ENCODE assay signal across 9 mouse cellular contexts in the genomic region with DNA sequence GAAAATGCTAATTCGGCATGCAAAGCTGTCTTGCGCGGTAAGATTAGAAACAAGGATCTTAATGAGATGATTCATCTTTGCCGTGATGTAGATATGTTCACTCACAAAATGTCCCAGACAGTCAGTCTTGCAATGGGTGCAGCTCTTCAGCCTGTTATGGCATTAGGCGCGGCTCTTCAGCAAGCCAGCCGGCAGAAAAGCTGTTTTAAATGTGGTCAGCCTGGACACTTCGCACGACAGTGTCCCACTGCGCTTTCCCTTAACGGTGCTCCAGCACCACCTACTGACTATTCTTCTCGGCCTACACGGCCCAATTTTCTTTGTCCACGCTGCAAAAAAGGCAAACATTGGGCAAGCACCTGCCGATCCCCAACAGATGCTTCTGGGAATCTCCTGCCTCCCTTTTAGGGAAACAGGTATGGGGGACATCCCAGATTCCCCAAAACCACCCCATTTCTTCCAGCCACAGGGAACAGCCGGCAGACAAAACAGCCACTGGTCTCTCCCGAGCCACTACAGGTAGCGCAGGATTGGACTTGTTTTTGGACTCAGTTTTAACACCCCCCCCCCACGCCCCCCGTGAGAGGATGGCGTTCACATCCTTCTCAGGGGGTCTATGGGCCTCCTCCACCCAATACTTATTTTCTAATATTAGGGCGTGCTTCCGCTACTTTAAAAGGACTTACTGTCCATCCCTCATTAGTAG. TPM values are rescaled to one million over a fixed set of nuclear protein-coding genes. Genes with fewer than 3 reads are reported as not detected.
DNase-seq lines count a peak whose midpoint lies in the region; ATAC-seq and TF ChIP-seq lines count a peak whose summit lies in the region.
"Had no signal": no experiment of that assay in that cellular context is flagged by ENCODE, and none has a peak within 500 bp of the region (broad histone marks: within the 10 kb centered on the region; RNA-seq: fewer than 3 reads in every experiment).

No protein-coding gene starts in this region.

- H3K36me3 ChIP-seq in heart, embryonic 12.5 days: no peaks in the 10 kb centered on the region
- no peaks in the 10 kb centered on the region for H3K36me3 ChIP-seq in kidney, embryonic 16.5 days (ENCODE audit: insufficient read depth, low read length)
- no peaks in the 10 kb centered on the region for H3K36me3 ChIP-seq in liver, embryonic 14.5 days (replicated peaks; ENCODE audit: control insufficient read depth, insufficient read depth, low read depth)
- H3K36me3 ChIP-seq in neural tube, embryonic 14.5 days (ENCODE audit: control insufficient read depth, insufficient read depth, low read length): no peaks in the 10 kb centered on the region

- H3K27me3 ChIP-seq in heart, embryonic 12.5 days (replicated peaks): 0 out of 2 replicates have a peak, but pooled peaks cover 3% of the 10 kb centered on the region
- H3K27me3 ChIP-seq in kidney, embryonic 16.5 days (ENCODE audit: insufficient read depth, low read length): no peaks in the 10 kb centered on the region
- peaks cover 22% of the 10 kb centered on the region for H3K27me3 ChIP-seq in liver, embryonic 14.5 days (ENCODE audit: control insufficient read depth, insufficient read depth, low read length)
- H3K27me3 ChIP-seq in neural tube, embryonic 14.5 days (ENCODE audit: control insufficient read depth, insufficient read depth, low read length): no peaks in the 10 kb centered on the region

- H3K4me1 ChIP-seq in cortical plate, adult 2 months (ENCODE audit: control insufficient read depth, insufficient read depth, low read length): no peaks in the 10 kb centered on the region
- H3K4me1 ChIP-seq in heart, embryonic 12.5 days (replicated peaks): peaks cover 25% of the 10 kb centered on the region
- peaks cover 11% of the 10 kb centered on the region; the same call in 1 of the 2 replicates for H3K4me1 ChIP-seq in kidney, embryonic 16.5 days (ENCODE audit: insufficient read depth, low read length)
- H3K4me1 ChIP-seq in liver, embryonic 14.5 days (replicated peaks; ENCODE audit: control insufficient read depth in 2 of 2, insufficient read depth in 2 of 2, low read length in 1 of 2): no peaks in the 10 kb centered on the region; a peak in 1 of 4 replicates
- peaks cover 7% of the 10 kb centered on the region for H3K4me1 ChIP-seq in neural tube, embryonic 14.5 days (ENCODE audit: control insufficient read depth, insufficient read depth, low read length)

- 24% methylated on average over 23 of the region's 23 CpGs for WGBS in heart, embryonic 12.5 days
- 9% methylated on average over 23 of the region's 23 CpGs for whole genome bisulfite sequencing in kidney, embryonic 16.5 days
- WGBS in liver, embryonic 14.5 days (ENCODE audit: insufficient replicate concordance): 23% methylated on average over 23 of the region's 23 CpGs
- 13% methylated on average over 23 of the region's 23 CpGs for WGBS in neural tube, embryonic 14.5 days

- TF ChIP-seq EP300 in liver, embryonic 14.5 days (IDR thresholded peaks at IDR 0.05; ENCODE audit: low read depth): no peak

- H3K27ac ChIP-seq in cortical plate, adult 2 months (ENCODE audit: insufficient read depth, low read length): no peak overlapping the region
- H3K27ac ChIP-seq in heart, embryonic 12.5 days (ENCODE audit: poor library complexity, severe bottlenecking): no peak overlapping the region; the same call in 1 of the 2 replicates
- H3K27ac ChIP-seq in kidney, embryonic 16.5 days (ENCODE audit: low read length): peak overlapping the region; percentile 91; the same call in 1 of the 2 replicates
- no peak overlapping the region for H3K27ac ChIP-seq in liver, embryonic 14.5 days
- peak overlapping the region; percentile 57 for H3K27ac ChIP-seq in neural tube, embryonic 14.5 days (ENCODE audit: low read depth, low read length)

- no peak overlapping the region for H3K4me3 ChIP-seq in cortical plate, adult 2 months (ENCODE audit: insufficient read depth, low read length)
- H3K4me3 ChIP-seq in heart, embryonic 12.5 days: peak overlapping the region; percentile 62
- H3K4me3 ChIP-seq in kidney, embryonic 16.5 days (ENCODE audit: low read length): peak overlapping the region; percentile 59
- no peak overlapping the region for H3K4me3 ChIP-seq in liver, embryonic 14.5 days (ENCODE audit: insufficient read depth in 1 of 2, low read depth in 2 of 2, low read length in 2 of 2)
- H3K4me3 ChIP-seq in neural tube, embryonic 14.5 days (ENCODE audit: low read depth, low read length): peak overlapping the region; percentile 53

- peak overlapping the region; percentile 78; the same call in 1 of the 2 replicates for H3K9ac ChIP-seq in heart, embryonic 12.5 days
- peak overlapping the region; percentile 39 for H3K9ac ChIP-seq in kidney, embryonic 16.5 days (replicated peaks; ENCODE audit: low read length)
- H3K9ac ChIP-seq in liver, embryonic 14.5 days (replicated peaks): no peak overlapping the region
- peak overlapping the region; percentile 44; the same call in 1 of the 2 replicates for H3K9ac ChIP-seq in neural tube, embryonic 14.5 days (replicated peaks; ENCODE audit: low read depth, low read length)

- no peak for TF ChIP-seq POLR2A in cortical plate, adult 2 months (IDR thresholded peaks at IDR 0.05; ENCODE audit: extremely low read depth, insufficient read depth, low read length)

- ATAC-seq in heart, embryonic 12.5 days (ENCODE audit: insufficient number of reproducible peaks, low FRiP score): peak; percentile 63
- peak; percentile 80 for ATAC-seq in kidney, embryonic 16.5 days (ENCODE audit: low FRiP score, low TSS enrichment)
- ATAC-seq in liver, embryonic 14.5 days (ENCODE audit: insufficient read depth): no peak
- ATAC-seq in neural tube, embryonic 14.5 days (ENCODE audit: low read depth): peak; percentile 74
- ATAC-seq in monocyte, adult 5-6 weeks (replicated peaks; ENCODE audit: insufficient number of reproducible peaks, low FRiP score, low TSS enrichment, poor library complexity, severe bottlenecking): no peak

- peak; percentile 35 to 43 for DNase-seq in heart, adult 18-20 months
- no peak for DNase-seq in heart, adult 8-10 months (ENCODE audit: low spot score)
- no peak for DNase-seq in liver, embryonic 14.5 days (ENCODE audit: low read depth in 3 of 3, low spot score in 3 of 3)

- no peaks in the 10 kb centered on the region for H3K9me3 ChIP-seq in heart, embryonic 12.5 days (replicated peaks)
- H3K9me3 ChIP-seq in kidney, embryonic 16.5 days (ENCODE audit: low read length): no peaks in the 10 kb centered on the region
- no peaks in the 10 kb centered on the region for H3K9me3 ChIP-seq in liver, embryonic 14.5 days (ENCODE audit: control insufficient read depth, low read length)
- H3K9me3 ChIP-seq in neural tube, embryonic 14.5 days (ENCODE audit: control insufficient read depth, low read length): no peaks in the 10 kb centered on the region

- H3K4me2 ChIP-seq in heart, embryonic 12.5 days: peak overlapping the region; percentile 94
- H3K4me2 ChIP-seq in kidney, embryonic 16.5 days (replicated peaks; ENCODE audit: low read depth, low read length): peak overlapping the region; percentile 66
- H3K4me2 ChIP-seq in liver, embryonic 14.5 days (ENCODE audit: low read depth): peak overlapping the region; percentile 70
- peak overlapping the region; percentile 81 for H3K4me2 ChIP-seq in neural tube, embryonic 14.5 days (ENCODE audit: low read depth, low read length)

- peak; percentile 34; the same call in 1 of the 2 replicates for TF ChIP-seq CTCF in cortical plate, adult 2 months (IDR thresholded peaks at IDR 0.05; ENCODE audit: extremely low read depth, insufficient read depth, low read length)
- TF ChIP-seq CTCF in liver, embryonic 14.5 days (IDR thresholded peaks at IDR 0.05; ENCODE audit: low read depth): no peak

RNA-seq across cellular contexts. Expression of gene Gm4559, which starts 11.1 kb away (rescaled TPM):
- total RNA-seq in heart, adult 18-20 months (2021): not detected
- not detected for total RNA-seq in heart, adult 8-10 months (2022)
- not detected in 2 replicates for polyA plus RNA-seq in cortical plate, adult 2 months (2012; rRNA removed)
- polyA plus RNA-seq in heart, embryonic 12.5 days (2016; fragmentation: Nextera tagmentation; extraction: Ambion mirVana): not detected in 2 replicates
- not detected in 2 replicates for polyA plus RNA-seq in kidney, embryonic 16.5 days (2015; fragmentation: Nextera tagmentation; extraction: Ambion mirVana)
- not detected in 2 replicates for polyA plus RNA-seq in liver, embryonic 14.5 days (2012; rRNA removed)
- polyA plus RNA-seq in liver, embryonic 14.5 days (2014; fragmentation: Nextera tagmentation; extraction: Ambion mirVana): not detected in 2 replicates
- not detected in 2 replicates for polyA plus RNA-seq in neural tube, embryonic 14.5 days (2014; fragmentation: Nextera tagmentation; extraction: Ambion mirVana)
- not detected in 3 replicates for total RNA-seq in monocyte, adult 5-6 weeks (2017)
- total RNA-seq: gastrocnemius, adult 8-10 months had no signal

RNA-seq across cellular contexts. Expression of gene Krtap5-1, which starts 11.6 kb away (rescaled TPM):
- not detected for total RNA-seq in heart, adult 18-20 months (2021)
- total RNA-seq in heart, adult 8-10 months (2022): not detected
- not detected in 2 replicates for polyA plus RNA-seq in cortical plate, adult 2 months (2012; rRNA removed)
- polyA plus RNA-seq in heart, embryonic 12.5 days (2016; fragmentation: Nextera tagmentation; extraction: Ambion mirVana): not detected in 2 replicates
- polyA plus RNA-seq in kidney, embryonic 16.5 days (2015; fragmentation: Nextera tagmentation; extraction: Ambion mirVana): not detected in 2 replicates
- not detected in 2 replicates for polyA plus RNA-seq in liver, embryonic 14.5 days (2012; rRNA removed)
- polyA plus RNA-seq in liver, embryonic 14.5 days (2014; fragmentation: Nextera tagmentation; extraction: Ambion mirVana): not detected in 2 replicates
- not detected in 2 replicates for polyA plus RNA-seq in neural tube, embryonic 14.5 days (2014; fragmentation: Nextera tagmentation; extraction: Ambion mirVana)
- total RNA-seq in monocyte, adult 5-6 weeks (2017): not detected in 3 replicates
- total RNA-seq: gastrocnemius, adult 8-10 months had no signal

RNA-seq across cellular contexts. Expression of gene Krtap5-4, which starts 18.1 kb away (rescaled TPM):
- total RNA-seq in heart, adult 18-20 months (2021): not detected
- total RNA-seq in heart, adult 8-10 months (2022): not detected
- polyA plus RNA-seq in cortical plate, adult 2 months (2012; rRNA removed): not detected in 2 replicates
- polyA plus RNA-seq in heart, embryonic 12.5 days (2016; fragmentation: Nextera tagmentation; extraction: Ambion mirVana): not detected in 2 replicates
- not detected in 2 replicates for polyA plus RNA-seq in kidney, embryonic 16.5 days (2015; fragmentation: Nextera tagmentation; extraction: Ambion mirVana)
- not detected in 2 replicates for polyA plus RNA-seq in liver, embryonic 14.5 days (2012; rRNA removed)
- not detected in 2 replicates for polyA plus RNA-seq in liver, embryonic 14.5 days (2014; fragmentation: Nextera tagmentation; extraction: Ambion mirVana)
- polyA plus RNA-seq in neural tube, embryonic 14.5 days (2014; fragmentation: Nextera tagmentation; extraction: Ambion mirVana): not detected in 2 replicates
- not detected in 3 replicates for total RNA-seq in monocyte, adult 5-6 weeks (2017)
- total RNA-seq: gastrocnemius, adult 8-10 months had no signal

RNA-seq across cellular contexts. Expression of gene Gm2431, which starts 27.1 kb away (rescaled TPM):
- total RNA-seq in heart, adult 18-20 months (2021): not detected
- not detected for total RNA-seq in heart, adult 8-10 months (2022)
- polyA plus RNA-seq in cortical plate, adult 2 months (2012; rRNA removed): not detected in 2 replicates
- polyA plus RNA-seq in heart, embryonic 12.5 days (2016; fragmentation: Nextera tagmentation; extraction: Ambion mirVana): not detected in 2 replicates
- polyA plus RNA-seq in kidney, embryonic 16.5 days (2015; fragmentation: Nextera tagmentation; extraction: Ambion mirVana): not detected in 2 replicates
- polyA plus RNA-seq in liver, embryonic 14.5 days (2012; rRNA removed): not detected in 2 replicates
- not detected in 2 replicates for polyA plus RNA-seq in liver, embryonic 14.5 days (2014; fragmentation: Nextera tagmentation; extraction: Ambion mirVana)
- not detected in 2 replicates for polyA plus RNA-seq in neural tube, embryonic 14.5 days (2014; fragmentation: Nextera tagmentation; extraction: Ambion mirVana)
- total RNA-seq in monocyte, adult 5-6 weeks (2017): not detected in 3 replicates
- total RNA-seq: gastrocnemius, adult 8-10 months had no signal

RNA-seq across cellular contexts. Expression of gene Gm40460, which starts 44.4 kb away (rescaled TPM):
- total RNA-seq in heart, adult 18-20 months (2021): not detected
- total RNA-seq in heart, adult 8-10 months (2022): not detected
- polyA plus RNA-seq in cortical plate, adult 2 months (2012; rRNA removed): not detected in 2 replicates
- polyA plus RNA-seq in heart, embryonic 12.5 days (2016; fragmentation: Nextera tagmentation; extraction: Ambion mirVana): not detected in 2 replicates
- not detected in 2 replicates for polyA plus RNA-seq in kidney, embryonic 16.5 days (2015; fragmentation: Nextera tagmentation; extraction: Ambion mirVana)
- not detected in 2 replicates for polyA plus RNA-seq in liver, embryonic 14.5 days (2012; rRNA removed)
- not detected in 2 replicates for polyA plus RNA-seq in liver, embryonic 14.5 days (2014; fragmentation: Nextera tagmentation; extraction: Ambion mirVana)
- polyA plus RNA-seq in neural tube, embryonic 14.5 days (2014; fragmentation: Nextera tagmentation; extraction: Ambion mirVana): not detected in 2 replicates
- not detected in 3 replicates for total RNA-seq in monocyte, adult 5-6 weeks (2017)
- total RNA-seq: gastrocnemius, adult 8-10 months had no signal

Comparison
In these comparisons a context has a peak if more than half of its experiments do, and no peak if none do; other contexts are left out.
1. DNase-seq: peak in heart, adult 18-20 months (2 of 2); none in heart, adult 8-10 months (single experiment) and liver, embryonic 14.5 days (0 of 3).
2. H3K27ac ChIP-seq: peak in kidney, embryonic 16.5 days (single experiment) and neural tube, embryonic 14.5 days (single experiment); none in cortical plate, adult 2 months (single experiment), heart, embryonic 12.5 days (single experiment) and liver, embryonic 14.5 days (single experiment).
3. H3K4me3 ChIP-seq: peak in heart, embryonic 12.5 days (single experiment), kidney, embryonic 16.5 days (single experiment) and neural tube, embryonic 14.5 days (single experiment); none in cortical plate, adult 2 months (single experiment) and liver, embryonic 14.5 days (0 of 2).
4. ATAC-seq: peak in heart, embryonic 12.5 days (single experiment), kidney, embryonic 16.5 days (single experiment) and neural tube, embryonic 14.5 days (single experiment); none in liver, embryonic 14.5 days (single experiment) and monocyte, adult 5-6 weeks (single experiment).
5. Peak in every context shown above with its lines, with median percentiles within 50 percentile points of each other: H3K4me2 ChIP-seq.